Mouse (Mus musculus): ENCODE measurements at regions not wholly inside any gene's neighbourhood (a gene's known extent, or its start where the extent isn't known, plus 50 kb on each side); places are given as distances from the start of the nearest gene placed in this dataset.
A peak's percentile ranks its signal among the peaks of the same experiment; 100 is the strongest.

DNA sequence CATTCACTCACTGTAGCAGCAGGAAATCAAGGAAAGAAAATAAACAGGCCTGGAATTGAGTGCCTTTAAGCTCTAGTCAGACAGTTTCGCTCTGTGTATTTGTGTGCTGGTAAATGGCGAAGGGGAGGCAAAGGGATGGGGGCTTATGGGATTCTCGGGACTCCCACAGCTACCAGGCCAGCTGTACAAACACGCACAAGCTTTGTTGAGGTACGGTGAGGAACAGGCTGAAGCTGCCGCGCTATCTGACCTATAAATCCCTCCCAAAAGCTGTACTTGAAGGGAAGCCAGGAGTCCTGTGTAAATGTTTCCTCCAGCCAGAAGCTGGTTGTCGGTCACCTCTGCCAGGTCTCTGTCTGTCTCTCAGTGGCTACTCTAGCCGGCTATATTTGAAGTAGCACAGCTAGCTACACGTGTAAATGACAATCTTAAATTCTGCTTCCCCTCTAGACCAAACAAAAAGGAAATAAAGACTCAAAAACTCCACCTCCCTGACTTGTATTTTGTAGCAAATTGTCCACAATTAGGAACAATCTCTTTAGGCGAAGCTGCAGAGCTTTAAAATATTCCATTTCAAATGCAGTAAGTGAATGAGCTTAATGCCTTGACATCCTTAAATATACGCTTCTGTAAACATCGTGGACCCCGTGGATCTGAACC lies 210.5 kb upstream of the Ferd3l start:
- Histone ChIP-seq H3K4me3 (replicated peaks) (peak overlapping the region; percentile 21), H3K4me2 (peak overlapping the region; percentile 51), H3K9ac (0 out of 2 replicates have a peak overlapping the region, but pooled peaks have one; percentile 14), H3K27me3 (no peaks in the 10 kb centered on the region), H3K4me1 (peaks cover 18% of the 10 kb centered on the region), H3K27ac (peak overlapping the region; percentile 64), H3K36me3 (no peaks in the 10 kb centered on the region), H3K9me3 (replicated peaks) (no peaks in the 10 kb centered on the region)
- peak; percentile 87 for ATAC-seq (replicated peaks; ENCODE audit: low FRiP score)
- 14% methylated on average over 14 of the region's 14 CpGs for WGBS

DNA sequence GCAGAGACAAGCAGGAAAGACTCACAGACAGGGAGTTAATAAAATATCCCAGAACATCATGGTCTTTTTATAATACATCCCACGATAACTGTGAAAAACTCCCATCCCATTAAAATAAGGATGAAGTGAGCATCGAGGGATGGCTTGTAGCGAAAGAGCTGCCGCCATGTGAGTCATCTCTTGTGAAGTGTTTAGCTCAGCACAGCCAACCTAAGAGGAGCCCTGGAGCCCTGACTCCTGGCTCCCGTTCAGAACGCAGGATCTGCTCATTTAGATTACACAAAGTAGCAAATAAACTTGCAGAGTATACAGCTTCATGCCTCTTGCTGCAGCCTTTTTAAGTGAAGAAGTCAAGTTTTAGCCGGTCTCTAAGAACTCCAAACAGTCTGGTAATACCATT lies 209.2 kb upstream of the Ferd3l start:
- H3K9ac ChIP-seq, result no peak overlapping the region
- H3K27ac ChIP-seq, result no peak overlapping the region
- H3K4me2 ChIP-seq, result no peak overlapping the region
- H3K27me3 ChIP-seq, result no peaks in the 10 kb centered on the region
- no peaks in the 10 kb centered on the region for H3K36me3 ChIP-seq
- H3K4me1 ChIP-seq, result peaks cover 18% of the 10 kb centered on the region
- H3K9me3 ChIP-seq (replicated peaks), result no peaks in the 10 kb centered on the region
- 51% methylated on average over 7 of the region's 7 CpGs for WGBS
- H3K4me3 ChIP-seq (replicated peaks), result no peak overlapping the region
- no peak for ATAC-seq (replicated peaks; ENCODE audit: low FRiP score)

DNA sequence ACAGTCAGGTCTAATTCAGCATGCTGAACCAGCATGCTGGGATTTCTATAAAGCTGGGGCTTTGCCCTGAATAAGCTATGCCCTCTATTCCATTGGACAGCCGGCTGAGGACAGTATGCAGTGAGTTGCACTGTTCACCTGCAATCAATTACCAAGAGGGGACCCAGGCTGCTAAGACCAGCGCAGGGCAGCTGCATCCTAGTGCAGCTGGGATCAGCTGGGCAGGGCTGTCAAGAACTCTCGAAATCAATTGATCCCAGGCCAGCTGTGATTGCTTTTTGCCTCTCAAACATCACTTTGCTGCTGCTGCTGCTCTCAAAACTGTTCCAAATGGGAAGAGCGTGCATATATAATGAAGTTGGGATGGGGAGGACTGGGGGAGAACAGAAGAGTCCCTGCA lies 196.3 kb upstream of the Ferd3l start:
- Histone ChIP-seq H3K27me3 (no peaks in the 10 kb centered on the region), H3K4me3 (replicated peaks) (no peak overlapping the region), H3K9me3 (replicated peaks) (no peaks in the 10 kb centered on the region), H3K27ac (no peak overlapping the region), H3K4me1 (no peaks in the 10 kb centered on the region), H3K4me2 (no peak overlapping the region), H3K9ac (no peak overlapping the region), H3K36me3 (no peaks in the 10 kb centered on the region)
- ATAC-seq (replicated peaks; ENCODE audit: low FRiP score), result no peak
- WGBS, result 49% methylated on average over 4 of the region's 4 CpGs

DNA sequence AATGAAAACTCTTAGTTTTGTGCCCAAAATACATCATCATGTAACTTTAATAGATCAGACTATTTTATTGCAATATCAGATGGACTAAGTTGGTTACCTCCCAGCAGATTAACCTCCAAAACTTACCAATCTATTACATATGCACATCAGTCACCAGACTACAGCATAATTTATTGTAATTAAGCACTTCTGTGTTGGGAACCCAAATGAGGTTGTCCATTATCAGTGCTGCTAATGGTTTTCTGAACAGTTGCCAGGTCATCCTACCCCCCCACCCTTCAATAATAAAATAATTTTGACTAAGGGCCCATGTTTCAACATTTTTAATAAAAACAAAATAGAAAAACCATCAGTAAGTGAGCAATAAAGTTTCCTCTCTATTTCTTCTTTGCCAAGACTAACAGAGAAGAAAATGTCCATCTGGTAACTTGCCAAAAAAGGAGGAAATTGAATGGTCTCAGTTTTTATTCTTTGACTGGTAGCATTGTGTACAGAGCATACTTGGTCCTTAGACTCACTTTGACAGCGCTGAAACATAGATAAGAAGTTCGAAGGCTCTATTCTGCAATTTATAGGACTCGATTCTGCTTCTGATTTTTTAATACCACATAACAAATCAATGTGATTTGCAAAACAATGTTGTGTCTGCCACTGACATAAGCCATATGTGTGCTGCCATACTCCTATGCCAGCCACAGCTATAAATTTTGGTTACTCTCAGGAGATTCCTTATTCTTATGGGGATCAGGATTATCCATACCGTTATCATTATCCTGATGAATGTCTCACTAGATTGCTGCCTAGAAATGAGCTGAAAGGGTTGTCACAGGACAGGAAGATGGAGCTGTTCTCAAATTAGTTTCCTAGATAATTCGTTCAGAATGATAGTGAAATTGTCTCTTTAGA lies 152.4 kb upstream of the Ferd3l start:
- no peaks in the 10 kb centered on the region for H3K36me3 ChIP-seq
- no peak overlapping the region for H3K4me3 ChIP-seq (replicated peaks)
- H3K4me1 ChIP-seq, result no peaks in the 10 kb centered on the region
- no peak overlapping the region for H3K9ac ChIP-seq
- H3K27ac ChIP-seq, result no peak overlapping the region
- no peaks in the 10 kb centered on the region for H3K9me3 ChIP-seq (replicated peaks)
- WGBS, result 54% methylated on average over 5 of the region's 5 CpGs
- H3K4me2 ChIP-seq, result no peak overlapping the region
- H3K27me3 ChIP-seq, result no peaks in the 10 kb centered on the region
- no peak for ATAC-seq (replicated peaks; ENCODE audit: low FRiP score)

DNA sequence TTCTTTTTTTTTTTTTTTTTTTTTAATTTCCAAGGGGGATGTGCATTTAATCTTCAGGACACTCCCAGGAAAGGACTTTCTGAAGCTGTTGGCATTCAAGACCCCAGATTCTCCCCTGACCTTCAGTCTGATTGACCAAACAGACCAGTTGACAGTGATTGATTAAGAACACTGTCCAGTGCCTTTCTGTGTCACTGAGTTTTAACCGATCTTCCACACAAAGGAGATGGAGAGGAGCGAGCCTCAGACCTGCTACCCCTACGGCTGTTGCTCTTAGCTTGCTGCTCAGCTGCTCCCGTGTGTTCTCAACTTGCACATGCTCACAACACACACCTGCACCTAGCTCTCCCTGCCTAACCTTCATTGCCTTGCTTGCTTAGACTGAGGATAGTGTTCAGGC lies 149.7 kb upstream of the Ferd3l start:
- H3K27ac ChIP-seq, result no peak overlapping the region
- H3K4me2 ChIP-seq, result no peak overlapping the region
- no peaks in the 10 kb centered on the region for H3K36me3 ChIP-seq
- no peaks in the 10 kb centered on the region for H3K9me3 ChIP-seq (replicated peaks)
- H3K9ac ChIP-seq, result no peak overlapping the region
- no peaks in the 10 kb centered on the region for H3K27me3 ChIP-seq
- no peak for ATAC-seq (replicated peaks; ENCODE audit: low FRiP score)
- no peaks in the 10 kb centered on the region for H3K4me1 ChIP-seq
- no peak overlapping the region for H3K4me3 ChIP-seq (replicated peaks)
- WGBS, result 36% methylated on average over 4 of the region's 4 CpGs

DNA sequence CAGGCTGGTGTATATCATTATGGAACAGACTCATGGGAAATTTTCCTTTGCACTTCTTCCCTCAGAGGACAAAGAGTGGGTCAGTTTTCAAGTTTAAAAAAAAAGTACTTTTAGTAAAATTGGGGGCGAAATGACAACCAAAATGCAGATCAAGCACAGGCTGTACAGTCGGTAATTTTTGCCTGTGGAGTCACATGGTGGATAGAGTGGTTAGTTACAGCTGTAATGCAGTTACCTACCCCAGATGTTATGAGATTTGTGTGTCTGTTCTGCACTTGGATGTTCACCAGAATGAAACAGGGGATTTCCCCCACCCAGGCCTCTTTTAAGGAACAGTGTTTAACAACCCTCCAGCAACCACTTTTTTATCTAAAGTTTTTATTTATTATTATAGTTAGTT lies 148.3 kb upstream of the Ferd3l start:
- no peak for ATAC-seq (replicated peaks; ENCODE audit: low FRiP score)
- no peaks in the 10 kb centered on the region for H3K9me3 ChIP-seq (replicated peaks)
- no peak overlapping the region for H3K9ac ChIP-seq
- H3K4me3 ChIP-seq (replicated peaks), result no peak overlapping the region
- WGBS, result 58% methylated on average over 2 of the region's 2 CpGs
- H3K36me3 ChIP-seq, result no peaks in the 10 kb centered on the region
- H3K27me3 ChIP-seq, result no peaks in the 10 kb centered on the region
- no peak overlapping the region for H3K4me2 ChIP-seq
- no peaks in the 10 kb centered on the region for H3K4me1 ChIP-seq
- no peak overlapping the region for H3K27ac ChIP-seq

DNA sequence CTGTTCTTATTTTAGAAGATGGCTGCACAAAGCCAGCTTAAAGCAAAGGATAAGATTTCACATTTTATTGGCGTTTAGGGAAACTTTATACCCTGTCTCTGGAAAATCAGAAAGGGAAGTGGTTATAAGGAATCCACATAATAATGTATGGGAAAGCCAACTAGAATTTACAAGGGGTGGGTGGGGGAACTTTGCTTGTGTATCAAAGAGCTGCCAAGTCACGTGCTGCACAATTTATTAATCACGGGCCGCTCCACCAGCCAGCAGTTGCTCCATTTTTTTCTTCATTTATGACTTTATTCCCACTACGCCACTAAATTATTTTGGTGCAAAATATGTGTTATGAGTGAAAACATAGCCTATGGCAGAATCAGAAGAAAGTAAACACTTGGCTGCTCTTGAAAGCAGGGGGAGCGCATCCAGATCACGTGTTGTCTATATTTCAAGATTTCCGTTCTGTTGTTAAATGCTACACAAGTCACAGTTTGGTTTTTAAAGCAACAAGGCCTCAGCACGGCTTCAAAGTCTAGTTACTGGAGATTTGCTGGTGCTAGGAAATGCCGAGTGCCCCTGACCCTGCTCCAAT lies 123.9 kb upstream of the Ferd3l start:
- Histone ChIP-seq H3K4me2 (no peak overlapping the region), H3K4me3 (replicated peaks) (no peak overlapping the region), H3K27ac (no peak overlapping the region), H3K4me1 (no peaks in the 10 kb centered on the region), H3K36me3 (no peaks in the 10 kb centered on the region), H3K9ac (no peak overlapping the region), H3K27me3 (no peaks in the 10 kb centered on the region), H3K9me3 (replicated peaks) (no peaks in the 10 kb centered on the region)
- 42% methylated on average over 10 of the region's 10 CpGs for WGBS
- peak; percentile 76 for ATAC-seq (replicated peaks; ENCODE audit: low FRiP score)

DNA sequence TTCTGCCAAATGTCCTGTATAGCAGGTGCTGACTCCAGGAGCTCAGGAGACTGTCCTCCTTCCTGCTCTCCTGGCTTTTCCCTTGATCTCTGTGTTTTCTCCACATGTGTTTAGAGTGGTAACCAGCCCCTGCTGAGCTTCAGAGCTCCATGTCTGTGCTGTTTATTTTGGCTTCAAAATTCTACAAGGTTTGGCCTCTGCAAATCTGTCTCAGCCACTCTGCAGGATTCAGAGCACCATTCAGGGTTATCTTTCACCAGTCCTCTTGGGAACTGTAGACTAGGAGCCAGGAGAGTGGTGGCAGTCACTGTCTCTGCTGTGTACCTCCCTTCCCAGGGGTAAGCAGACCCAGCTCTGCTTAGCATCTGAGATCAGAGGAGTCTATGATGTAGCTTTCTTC lies 102.7 kb upstream of the Ferd3l start:
- H3K9me3 ChIP-seq (replicated peaks), result no peaks in the 10 kb centered on the region
- H3K4me1 ChIP-seq, result no peaks in the 10 kb centered on the region
- no peak overlapping the region for H3K4me3 ChIP-seq (replicated peaks)
- H3K4me2 ChIP-seq, result no peak overlapping the region
- H3K27ac ChIP-seq, result no peak overlapping the region
- no peak for ATAC-seq (replicated peaks; ENCODE audit: low FRiP score)
- no peaks in the 10 kb centered on the region for H3K27me3 ChIP-seq
- no peak overlapping the region for H3K9ac ChIP-seq
- no peaks in the 10 kb centered on the region for H3K36me3 ChIP-seq

DNA sequence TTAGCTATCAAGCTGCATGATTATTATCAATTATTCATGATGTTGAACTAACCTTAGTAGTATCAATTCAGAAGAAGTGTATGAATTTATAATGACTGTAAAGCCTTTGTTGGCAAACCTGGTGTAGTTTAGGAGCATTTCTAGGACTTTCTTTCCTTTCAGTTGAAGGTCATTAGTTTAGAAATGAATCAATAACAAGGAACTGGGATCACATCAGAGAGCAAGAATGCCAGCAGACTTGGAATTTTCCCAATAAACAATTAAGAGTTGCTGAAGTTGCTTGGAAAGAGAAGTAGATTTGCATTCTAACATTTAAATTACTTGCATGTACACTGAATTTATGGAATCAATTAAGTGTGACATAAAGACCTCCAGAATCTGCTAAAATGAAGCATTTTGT lies 79.1 kb upstream of the Ferd3l start:
- ATAC-seq (replicated peaks; ENCODE audit: low FRiP score), result no peak
- Histone ChIP-seq H3K9ac (no peak overlapping the region), H3K4me2 (no peak overlapping the region), H3K4me1 (no peaks in the 10 kb centered on the region), H3K36me3 (no peaks in the 10 kb centered on the region), H3K9me3 (replicated peaks) (no peaks in the 10 kb centered on the region), H3K27ac (no peak overlapping the region), H3K27me3 (no peaks in the 10 kb centered on the region), H3K4me3 (replicated peaks) (no peak overlapping the region)

DNA sequence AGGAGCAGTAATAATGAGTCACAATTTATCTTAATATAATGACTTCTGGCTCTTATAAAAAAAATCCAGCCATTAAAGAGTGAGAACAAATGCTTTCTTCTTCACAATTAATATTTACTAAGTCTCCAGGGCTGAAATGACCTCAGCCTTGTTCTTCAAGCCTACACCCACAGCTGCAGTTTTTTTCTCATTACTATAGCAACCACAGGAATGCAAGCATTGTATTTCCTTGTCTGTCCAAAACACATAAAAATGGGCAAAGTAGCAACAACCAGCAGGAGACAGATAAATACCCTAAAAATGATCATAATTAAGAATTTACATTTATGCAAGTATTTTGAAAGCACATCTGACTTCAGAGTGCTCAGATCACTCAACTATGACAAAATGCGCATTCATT lies 76.5 kb upstream of the Ferd3l start:
- no peak for ATAC-seq (replicated peaks; ENCODE audit: low FRiP score)
- no peak overlapping the region for H3K9ac ChIP-seq
- H3K9me3 ChIP-seq (replicated peaks), result no peaks in the 10 kb centered on the region
- H3K27me3 ChIP-seq, result no peaks in the 10 kb centered on the region
- no peaks in the 10 kb centered on the region for H3K4me1 ChIP-seq
- 64% methylated on average over 1 of the region's 1 CpGs for WGBS
- H3K4me3 ChIP-seq (replicated peaks), result no peak overlapping the region
- H3K27ac ChIP-seq, result no peak overlapping the region
- no peaks in the 10 kb centered on the region for H3K36me3 ChIP-seq
- no peak overlapping the region for H3K4me2 ChIP-seq

Data from kidney, embryonic 15.5 days (tissue).